Mouse (Mus musculus) adrenal gland, postnatal 25 days (tissue): ENCODE data around the gene Sh2d1a. TPM values are rescaled to one million over a fixed set of nuclear protein-coding genes. Genes with fewer than 3 reads are reported as not detected.

ENCODE experiments used
- DNase-seq: peaks from one replicate; pipeline ENCODE4 v3.0.0; 2021; ENCODE audit warnings: mixed read lengths
- long read RNA-seq: library from polyadenylated mRNA; stranded (forward); transcript quantifications from one replicate; pipeline ENCODE4 v2.0.0, GENCODE M21; 2021
- total RNA-seq: library from RNA; stranded (reverse); gene quantifications from 2 replicates; pipeline ENCODE4 v1.2.3, GENCODE M21; 2021

The Sh2d1a gene
- total RNA-seq, result not detected in 2 replicates
- long read RNA-seq, result 0 reads

DNA sequence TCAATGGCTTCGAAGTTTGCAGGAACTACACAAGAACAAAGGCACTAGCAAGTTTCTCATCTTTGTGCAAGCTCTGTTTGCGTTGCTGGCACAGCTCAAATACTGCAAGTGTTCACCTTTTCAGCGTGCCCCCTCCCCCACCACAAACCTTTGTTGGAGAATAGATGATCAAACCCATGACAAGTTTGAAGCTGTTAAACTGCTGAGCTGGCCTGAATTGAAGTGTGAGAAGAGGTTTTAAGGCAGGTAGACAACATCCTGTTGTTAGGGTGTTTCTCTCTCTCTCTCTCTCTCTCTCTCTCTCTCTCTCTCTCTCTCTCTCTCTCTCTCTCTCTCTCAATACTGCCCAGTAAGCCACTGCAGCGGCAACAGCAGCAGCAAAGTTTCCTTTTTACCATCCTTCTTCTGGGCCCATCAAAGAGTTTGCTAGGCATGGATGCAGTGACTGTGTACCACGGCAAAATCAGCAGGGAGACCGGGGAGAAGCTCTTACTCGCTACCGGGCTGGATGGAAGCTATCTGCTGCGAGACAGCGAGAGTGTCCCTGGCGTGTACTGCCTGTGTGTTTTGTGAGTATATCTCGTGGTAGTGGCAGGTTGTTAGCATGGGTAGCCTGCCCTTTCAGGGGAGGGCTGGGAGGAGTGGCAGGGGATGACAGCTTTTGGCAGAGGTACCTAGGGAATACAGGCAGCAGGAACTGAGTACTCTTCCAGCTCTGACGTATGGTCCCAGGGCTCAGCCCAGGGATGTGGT is at the start of gene Sh2d1a:
Sh2d1a (plus strand) TSS at position 163 of the 753 bp plus-strand sequence.
- DNase-seq, result no peak

DNA sequence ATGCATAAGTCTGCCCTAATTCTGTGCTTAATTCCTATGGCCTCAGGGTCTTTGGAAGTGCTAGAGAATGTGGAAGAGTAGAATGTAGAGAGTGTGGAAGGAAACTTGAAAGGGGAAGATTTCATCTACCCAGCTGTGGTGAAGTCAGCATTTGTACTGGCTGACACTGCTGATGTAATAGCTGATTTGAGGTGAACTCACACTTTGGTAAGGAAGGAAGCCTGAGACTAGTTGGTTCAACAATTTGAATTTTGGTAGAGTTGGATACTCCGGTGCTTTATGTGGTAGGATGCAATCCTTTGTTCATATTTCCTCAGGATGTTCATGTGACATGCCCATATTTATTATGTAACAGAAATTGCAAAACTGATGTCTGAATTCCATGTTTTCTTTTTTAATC is 49.3 kb upstream of the Sh2d1a start:
- no peak for DNase-seq

- no peak for DNase-seq
Observed at GRCm38 (mm10) chrX:42454533-42454932, 47.7 kb upstream of the Sh2d1a start.

GRCm38 (mm10) chrX:42489446-42489845 is 12.8 kb upstream of the Sh2d1a start, which contains the start of gene Tex13c2:
Tex13c2 (plus strand) TSS chrX:42489691.
- no peak for DNase-seq

- DNase-seq, result no peak
Observed at GRCm38 (mm10) chrX:42490336-42490735, 11.9 kb upstream of the Sh2d1a start.

- no peak for DNase-seq
Observed at GRCm38 (mm10) chrX:42500538-42500937, 1.7 kb upstream of the Sh2d1a start.

DNA sequence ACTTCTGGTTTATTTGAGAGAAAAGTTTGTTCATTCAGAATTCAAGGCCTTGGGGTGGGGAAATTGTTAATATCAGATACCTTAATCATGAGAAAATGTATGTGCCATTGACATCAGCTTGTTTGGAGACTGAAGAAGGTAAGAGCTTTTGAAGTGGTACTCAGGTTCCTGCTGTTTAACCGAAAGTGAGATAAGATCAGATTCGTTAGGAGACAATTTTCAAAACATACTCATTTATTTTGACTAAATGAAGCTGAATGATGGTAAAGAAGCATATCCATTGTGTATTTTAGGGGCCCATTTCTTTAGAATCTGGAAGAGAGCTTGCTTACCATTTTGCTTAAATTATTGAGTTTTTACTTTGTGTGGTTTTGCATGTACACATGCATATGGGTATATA is 8.9 kb downstream of the Sh2d1a start:
- DNase-seq, result no peak

GRCm38 (mm10) chrX:42512567-42512966 is 10.3 kb downstream of the Sh2d1a start:
- DNase-seq, result no peak

GRCm38 (mm10) chrX:42522868-42523267 is 20.6 kb downstream of the Sh2d1a start:
- no peak for DNase-seq

DNA sequence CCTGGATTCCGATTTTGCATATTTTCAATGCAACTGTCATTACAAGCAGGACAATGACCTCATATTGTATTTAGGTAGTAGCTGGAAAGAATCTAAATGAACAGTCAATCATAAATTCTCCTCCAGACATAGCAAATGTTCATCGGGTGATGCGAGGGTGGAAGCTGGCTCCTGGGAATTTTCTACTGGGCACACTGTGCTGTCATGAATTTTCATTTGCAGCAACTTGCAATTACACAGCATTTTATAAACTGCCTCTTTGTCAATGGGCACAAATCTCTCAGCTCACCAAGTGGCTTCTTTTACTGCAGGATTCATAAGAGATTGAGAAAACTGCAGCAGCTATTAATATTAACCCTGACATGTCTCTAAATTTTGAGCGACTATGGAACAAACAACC is 28.4 kb downstream of the Sh2d1a start:
- no peak for DNase-seq

DNA sequence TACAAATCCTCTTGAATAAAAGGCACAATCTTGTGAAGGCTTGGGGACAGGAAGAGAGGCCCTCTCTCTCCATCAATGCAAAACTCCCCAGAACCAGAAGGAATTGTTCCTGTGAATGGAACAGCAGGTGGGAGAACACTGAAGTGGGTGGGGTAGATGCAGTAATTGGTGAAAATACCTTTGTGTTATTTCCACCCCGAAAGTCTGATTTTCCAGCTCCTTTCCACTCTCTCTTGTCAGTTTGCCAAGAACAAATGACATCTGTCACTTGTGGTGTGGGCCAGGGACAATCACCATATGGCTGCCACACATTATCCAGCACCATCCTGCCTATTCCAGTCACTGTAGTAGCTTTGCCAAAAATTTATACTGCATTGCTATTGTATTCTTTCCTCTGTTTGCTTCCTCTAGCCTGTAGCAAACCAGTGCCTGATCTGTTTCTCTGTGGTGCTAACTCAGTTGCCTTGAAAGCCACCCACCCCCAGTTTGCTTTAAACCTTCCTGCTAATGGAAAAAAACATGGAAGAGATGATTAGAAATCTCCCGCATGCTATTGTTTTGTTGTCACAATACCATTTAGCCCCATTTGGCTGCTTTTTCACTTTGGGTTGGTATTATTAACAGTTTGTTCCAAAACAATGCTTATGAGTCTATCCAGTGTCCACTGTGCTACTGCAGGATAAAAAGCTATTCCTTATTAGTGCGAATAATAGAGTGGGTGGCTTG is 37.9 kb downstream of the Sh2d1a start:
- DNase-seq, result no peak

DNA sequence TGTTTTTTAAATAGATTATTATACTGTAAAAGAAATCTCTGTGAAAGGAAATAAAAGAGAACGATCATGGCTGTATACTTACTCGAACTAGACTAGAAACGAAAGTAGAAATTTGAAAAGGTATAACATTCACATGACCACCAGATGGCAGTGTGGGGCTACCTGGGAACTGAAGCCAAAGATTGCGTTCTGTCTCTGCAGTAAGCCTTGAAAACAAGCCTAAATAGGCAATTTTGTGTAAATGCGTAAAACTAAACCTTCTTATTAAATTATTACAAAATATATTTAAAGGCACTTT is 38.5 kb downstream of the Sh2d1a start:
- DNase-seq, result peak; percentile 56

DNA sequence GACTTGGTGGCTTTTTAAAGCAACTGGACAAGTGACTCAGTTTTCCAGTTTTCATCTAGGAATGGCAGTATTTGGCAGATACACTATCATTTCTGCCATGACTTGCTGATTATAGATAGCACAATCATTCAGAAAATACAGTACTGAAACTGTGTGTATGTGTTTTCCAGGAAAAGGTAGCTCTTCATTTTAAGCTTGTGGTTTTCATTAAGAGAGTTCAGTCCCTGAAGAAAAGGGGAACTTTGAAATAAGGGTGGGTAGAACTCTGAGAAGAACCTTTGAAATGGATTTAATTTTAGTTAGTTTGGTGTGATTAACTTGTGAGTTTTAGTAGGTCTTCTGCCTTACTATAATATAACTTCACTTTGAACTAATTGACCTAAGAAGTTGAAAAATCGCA is 42.8 kb downstream of the Sh2d1a start:
- no peak for DNase-seq

DNA sequence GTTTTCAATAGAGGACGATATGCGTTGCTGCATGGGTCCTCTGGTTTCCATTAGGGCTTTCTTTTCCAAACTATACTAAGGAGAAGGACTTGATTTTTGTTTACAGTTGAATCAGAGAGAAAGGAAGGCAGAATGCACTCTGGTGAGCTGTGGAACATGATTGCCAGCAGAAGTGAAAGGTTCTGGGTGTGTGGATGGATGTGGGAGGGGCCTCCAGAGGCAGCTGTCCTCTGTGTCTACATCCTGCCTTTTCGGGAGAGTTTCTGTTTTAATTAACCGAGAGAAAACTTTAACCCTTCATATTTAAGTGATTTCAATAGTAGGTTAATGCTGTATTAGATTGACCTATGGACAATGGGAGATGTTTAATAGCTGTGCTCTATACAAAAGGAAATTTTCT is 46.3 kb downstream of the Sh2d1a start:
- DNase-seq, result no peak

DNA sequence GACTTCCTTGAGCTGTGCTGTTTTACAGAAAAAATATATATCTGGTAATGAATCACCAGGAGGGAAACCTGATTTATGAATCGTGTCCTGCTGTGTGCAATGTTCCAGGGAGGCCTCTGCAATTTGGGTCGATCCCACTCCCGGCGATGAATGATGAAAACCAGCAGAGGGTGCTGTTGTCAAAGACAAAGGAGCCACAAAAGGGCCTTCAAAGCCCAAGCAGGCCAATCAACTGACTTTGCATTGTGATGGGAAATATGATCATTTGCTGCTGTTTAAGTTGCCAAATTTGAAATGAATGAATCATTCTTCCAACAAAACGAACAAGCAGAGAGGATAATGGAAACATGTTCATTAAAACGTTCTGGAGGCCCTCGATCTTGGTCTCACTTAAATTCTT is 55.0 kb downstream of the Sh2d1a start:
- DNase-seq, result peak; percentile 4

DNA sequence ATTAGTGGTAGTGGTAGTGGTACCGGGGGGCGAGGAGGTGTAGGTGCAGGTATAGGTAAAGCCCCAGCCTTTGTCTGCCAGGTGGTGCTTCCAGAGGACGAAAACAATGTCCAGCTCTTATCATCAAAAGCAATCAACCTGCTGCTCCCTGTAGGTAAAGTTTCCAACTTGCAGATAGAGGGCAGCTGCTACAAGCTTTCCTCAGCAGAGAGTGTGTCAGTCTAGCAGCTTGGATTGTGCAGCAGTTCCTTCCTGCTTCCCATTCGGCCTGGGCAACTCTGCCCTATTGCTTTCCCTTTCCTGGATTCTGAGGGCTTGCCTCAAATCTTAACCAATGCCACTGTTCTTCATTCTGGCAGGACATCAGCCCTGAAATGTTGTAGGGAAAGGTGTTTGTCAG is 56.4 kb downstream of the Sh2d1a start:
- DNase-seq, result no peak

Other genes with a start within 250 kb of the Sh2d1a start
- gene Tex13c2, start 12.8 kb upstream of the Sh2d1a start, total RNA-seq, result not detected in 2 replicates